Mouse (Mus musculus) embryonic fibroblast, embryonic 13.5 days (primary cell): Measurements from ENCODE around the gene Tmem102.

Source experiments
- CTCF ChIP-seq: IDR thresholded peaks from 2 replicates; pipeline ENCODE4 v1.5.1; 2011; ENCODE audit warnings: mild to moderate bottlenecking, control low read depth, low read length, moderate library complexity, borderline replicate concordance; ENCODE audit not compliant: insufficient read depth
- POLR2A ChIP-seq: IDR thresholded peaks from 2 replicates; pipeline ENCODE4 v1.6.1; 2011; ENCODE audit warnings: low read depth, mild to moderate bottlenecking, control low read depth, low read length, moderate library complexity

DNA sequence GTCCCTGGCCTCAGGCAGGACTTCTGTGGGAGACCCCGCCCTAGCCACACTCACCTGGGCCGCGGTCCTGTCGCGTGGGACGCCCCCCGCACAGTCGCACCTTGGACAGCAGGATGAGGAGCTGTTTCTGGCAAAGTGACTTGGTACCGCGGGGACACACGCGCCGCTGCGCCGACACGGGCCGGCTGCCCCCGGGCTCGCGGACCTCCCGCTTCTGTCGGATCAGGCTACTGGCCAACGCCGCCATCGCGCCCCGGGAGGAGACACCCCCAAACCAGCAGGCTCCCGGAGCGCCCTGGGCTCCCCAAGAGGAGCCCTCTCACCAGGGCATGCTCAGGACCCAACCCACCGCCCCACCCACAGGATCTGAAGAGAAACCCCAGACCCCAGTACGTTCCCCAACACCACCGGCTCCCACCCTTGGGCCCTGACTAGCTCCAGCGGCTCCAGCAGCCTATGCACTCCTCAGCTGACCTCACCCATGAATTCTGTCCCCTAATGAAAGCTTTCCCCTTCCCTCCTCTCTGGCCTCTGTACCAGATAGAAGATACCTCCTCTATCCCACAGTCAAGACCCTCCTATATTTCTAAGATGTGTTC is 3.9 kb downstream of the Tmem102 start, which contains the start of gene Fgf11:
- no peak for TF ChIP-seq CTCF
- TF ChIP-seq POLR2A = no peak
